Mouse (Mus musculus) central nervous system, embryonic 14 days (tissue): ENCODE measurements around the gene Zfp235. TPM values are rescaled to one million over a fixed set of nuclear protein-coding genes. Genes with fewer than 3 reads are reported as not detected.

Experiments
- polyA plus RNA-seq: library from polyadenylated mRNA; depleted of rRNA; stranded (reverse); fragments of >200 nt; gene quantifications from 2 replicates; pipeline ENCODE4 v1.2.3, GENCODE M21; 2012; rRNA removed

The Zfp235 gene
- polyA plus RNA-seq: 16.7 and 17.2 TPM in 2 replicates

DNA sequence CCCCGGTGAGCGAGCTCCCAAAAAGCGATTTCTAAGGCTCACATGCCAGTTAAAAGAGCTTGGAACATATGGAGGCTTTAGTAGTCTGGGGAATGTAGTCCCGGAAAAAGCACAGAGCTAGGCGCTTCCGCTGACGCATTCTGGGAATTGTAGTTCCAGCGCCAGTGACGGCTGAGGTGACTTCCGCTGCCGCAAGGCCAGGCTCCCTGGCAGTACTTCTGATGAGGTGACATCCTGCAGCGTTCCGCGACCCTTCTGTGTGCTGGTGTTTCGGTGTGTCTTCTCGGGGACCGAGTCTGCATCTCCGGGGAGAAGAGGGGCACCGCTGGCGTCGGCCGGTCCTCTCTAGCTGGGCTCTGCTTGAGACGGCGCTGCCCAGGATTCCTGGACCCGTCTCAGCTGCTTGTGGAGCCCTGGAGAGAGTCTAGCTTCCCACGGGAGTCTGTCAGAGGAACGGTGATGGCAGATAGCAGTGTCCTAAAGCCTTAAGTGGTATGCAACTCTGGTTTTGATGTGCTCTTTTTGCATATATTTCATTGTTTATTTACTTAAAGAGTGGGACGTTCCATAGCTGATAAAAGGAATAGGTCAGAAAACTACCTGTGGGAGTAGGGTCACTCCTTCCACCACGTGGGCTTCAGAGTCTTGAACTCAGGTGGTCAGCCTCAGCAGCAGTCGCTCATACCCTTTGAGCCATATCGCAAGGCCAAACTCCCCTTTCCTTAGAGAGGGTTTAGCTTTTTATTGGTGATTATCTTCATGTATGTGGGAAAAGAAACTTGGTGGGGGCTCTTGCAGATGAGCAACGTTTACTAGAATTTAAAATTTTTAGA, at the start of gene Zfp235:
Gene Zfp235 (plus strand): TSS at position 174 of the 833 bp plus-strand sequence.

DNA sequence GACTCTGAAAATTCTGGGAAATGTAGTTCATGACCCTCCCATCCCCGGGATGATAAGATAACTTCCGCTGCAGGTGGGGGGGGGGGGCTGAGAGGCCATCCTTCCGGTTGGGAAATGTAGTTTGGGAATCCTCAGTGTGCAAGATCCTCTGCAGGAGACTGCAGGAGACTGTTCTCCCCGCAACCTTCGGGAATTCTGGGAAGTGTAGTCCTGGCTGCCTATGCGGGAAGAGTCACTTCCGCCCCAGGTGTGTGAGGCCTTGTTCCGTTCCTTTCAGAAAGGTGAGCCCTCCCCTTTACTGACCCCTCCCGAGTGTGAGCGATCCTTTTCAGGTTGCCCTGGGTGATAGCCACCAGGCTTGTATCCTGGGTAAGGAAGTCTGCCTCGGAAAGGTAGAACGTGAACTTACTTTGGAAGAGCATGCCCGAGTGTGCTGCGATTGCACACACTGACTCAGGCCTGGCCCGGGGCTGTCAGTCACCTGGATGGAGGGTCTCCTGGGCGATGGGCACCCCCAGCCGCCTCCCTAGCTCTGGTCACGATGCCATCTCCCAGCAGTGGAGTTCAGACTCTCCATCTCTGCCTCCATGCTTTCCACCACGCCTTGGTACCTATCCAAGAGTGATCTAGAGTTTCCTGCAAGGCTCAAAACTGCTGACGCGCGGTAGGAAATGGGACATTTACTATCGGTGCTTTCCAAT, 21.7 kb upstream of the Zfp235 start, which contains the start of gene Zfp112:
Gene Zfp112 (plus strand): TSS at position 159 of the 701 bp plus-strand sequence.

DNA sequence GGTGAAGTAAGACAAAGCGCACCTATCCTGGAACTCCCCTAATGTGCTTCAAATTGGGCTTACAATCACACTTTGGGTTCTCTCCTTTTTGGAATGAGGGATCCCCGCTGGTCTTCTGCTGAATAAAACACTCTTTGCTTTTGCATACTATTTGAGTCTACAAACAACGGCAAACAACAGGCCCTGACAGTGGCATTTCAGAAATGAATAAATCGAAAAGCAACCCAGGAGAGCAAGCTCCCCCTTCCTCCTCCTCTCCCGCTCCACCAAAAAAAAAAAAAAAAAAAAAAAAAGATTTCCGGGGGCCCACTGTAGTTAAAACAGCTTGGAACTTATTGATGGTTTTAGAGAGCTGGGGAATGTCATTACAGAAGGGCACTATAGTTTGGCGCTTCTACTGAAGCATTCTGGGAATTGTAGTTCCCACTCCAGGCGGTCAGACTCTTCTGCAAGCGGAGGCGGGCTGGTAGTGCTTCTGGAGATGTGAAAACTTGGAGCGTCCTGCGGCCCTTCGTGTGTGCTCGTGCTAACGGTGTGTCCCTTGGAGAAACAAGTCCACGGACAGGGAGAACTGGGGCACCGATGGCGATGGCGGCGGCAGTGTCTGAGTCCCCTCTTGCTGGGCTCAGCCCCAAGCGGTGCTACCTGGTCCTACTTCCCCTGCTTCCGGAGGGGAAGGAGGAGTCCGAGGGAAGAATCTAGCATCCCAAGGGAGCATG, 40.8 kb downstream of the Zfp235 start, which contains the start of gene Zfp114:
Gene Zfp114 (plus strand): TSS at position 443 of the 719 bp plus-strand sequence.

Other genes with a start within 250 kb of the Zfp235 start
- gene Vmn1r178, start 242.2 kb upstream of the Zfp235 start, polyA plus RNA-seq: not detected in 2 replicates
- not detected in 2 replicates for gene Vmn1r179, start 207.2 kb upstream of the Zfp235 start, polyA plus RNA-seq
- gene Vmn1r180, start 183.5 kb upstream of the Zfp235 start, polyA plus RNA-seq: not detected in 2 replicates
- gene Vmn1r181, start 159.6 kb upstream of the Zfp235 start, polyA plus RNA-seq: not detected in 2 replicates
- not detected in 2 replicates for gene V1rd19, start 132.5 kb upstream of the Zfp235 start, polyA plus RNA-seq
- gene Vmn1r183, start 80.9 kb upstream of the Zfp235 start, polyA plus RNA-seq: not detected in 2 replicates
- 33.7 and 35.4 TPM in 2 replicates for gene Zfp180, start 52.2 kb upstream of the Zfp235 start, polyA plus RNA-seq
- 6.0 and 6.2 TPM in 2 replicates for gene Zfp112, start 21.9 kb upstream of the Zfp235 start, polyA plus RNA-seq
- 2.2 and 2.5 TPM in 2 replicates for gene Zfp114, start 40.9 kb downstream of the Zfp235 start, polyA plus RNA-seq
- 5.0 and 5.3 TPM in 2 replicates for gene Zfp111, start 77.3 kb downstream of the Zfp235 start, polyA plus RNA-seq
- 3.3 and 3.7 TPM in 2 replicates for gene Zfp109, start 103.4 kb downstream of the Zfp235 start, polyA plus RNA-seq
- gene Zfp108, start 120.6 kb downstream of the Zfp235 start, polyA plus RNA-seq: 3.5 and 3.7 TPM in 2 replicates
- 7.4 and 7.7 TPM in 2 replicates for gene Zfp93, start 136.3 kb downstream of the Zfp235 start, polyA plus RNA-seq
- gene Zfp61, start 167.1 kb downstream of the Zfp235 start, polyA plus RNA-seq: 44.8 and 45.5 TPM in 2 replicates
- gene Zfp94, start 182.5 kb downstream of the Zfp235 start, polyA plus RNA-seq: 22.7 and 24.5 TPM in 2 replicates
- 0.09 and 0.11 TPM in 2 replicates for gene Tescl, start 199.8 kb downstream of the Zfp235 start, polyA plus RNA-seq
- gene Lypd5, start 215.0 kb downstream of the Zfp235 start, polyA plus RNA-seq: not detected in 2 replicates
- 0.88 and 2.0 TPM in 2 replicates for gene Kcnn4, start 236.1 kb downstream of the Zfp235 start, polyA plus RNA-seq